ENCODE assay signal across 9 mouse cellular contexts in genomic region chr19:16372752-16373486, GRCm38 (mm10).
DNase-seq lines count a peak whose midpoint lies in the region; ATAC-seq and TF ChIP-seq lines count a peak whose summit lies in the region.
"Had no signal": no experiment of that assay in that cellular context is flagged by ENCODE, and none has a peak within 500 bp of the region (broad histone marks: within the 10 kb centered on the region; RNA-seq: fewer than 3 reads in every experiment).

No protein-coding gene starts in this region.

- H3K9ac ChIP-seq in forebrain, embryonic 13.5 days: peak overlapping the region; percentile 13; the same call in 1 of the 2 replicates
- H3K9ac ChIP-seq in limb, embryonic 15.5 days: no peak overlapping the region
- H3K9ac ChIP-seq: liver, embryonic 13.5 days had no signal

- no peaks in the 10 kb centered on the region for H3K9me3 ChIP-seq in forebrain, embryonic 13.5 days (replicated peaks)
- H3K9me3 ChIP-seq in limb, embryonic 15.5 days: no peaks in the 10 kb centered on the region
- H3K9me3 ChIP-seq: liver, embryonic 13.5 days had no signal

- peak; percentile 39 for ATAC-seq in forebrain, embryonic 13.5 days
- peak; percentile 67 for ATAC-seq in limb, embryonic 15.5 days (ENCODE audit: insufficient number of reproducible peaks, low FRiP score, low TSS enrichment, low read depth)

- no peak for TF ChIP-seq POLR2A in lung, adult 2 months (IDR thresholded peaks at IDR 0.05; ENCODE audit: borderline replicate concordance, extremely low read depth, low read depth, low read length)

- H3K27me3 ChIP-seq in forebrain, embryonic 13.5 days: no peaks in the 10 kb centered on the region
- no peaks in the 10 kb centered on the region for H3K27me3 ChIP-seq in limb, embryonic 15.5 days
- H3K27me3 ChIP-seq: liver, embryonic 13.5 days had no signal

- H3K4me2 ChIP-seq in forebrain, embryonic 13.5 days: no peak overlapping the region
- no peak overlapping the region for H3K4me2 ChIP-seq in limb, embryonic 15.5 days
- H3K4me2 ChIP-seq: liver, embryonic 13.5 days had no signal

- peaks cover 8% of the 10 kb centered on the region; the same call in 1 of the 2 replicates for H3K36me3 ChIP-seq in forebrain, embryonic 13.5 days (ENCODE audit: poor library complexity, severe bottlenecking)
- H3K36me3 ChIP-seq in limb, embryonic 15.5 days: no peaks in the 10 kb centered on the region
- H3K36me3 ChIP-seq: liver, embryonic 13.5 days had no signal

- no peak overlapping the region for H3K27ac ChIP-seq in forebrain, embryonic 13.5 days
- no peak overlapping the region for H3K27ac ChIP-seq in limb, embryonic 15.5 days
- H3K27ac ChIP-seq: liver, embryonic 13.5 days had no signal

- H3K4me1 ChIP-seq in lung, adult 2 months (ENCODE audit: control insufficient read depth, insufficient read depth, low read length): peaks cover 3% of the 10 kb centered on the region; the same call in 1 of the 2 replicates
- H3K4me1 ChIP-seq in forebrain, embryonic 13.5 days: peaks cover 39% of the 10 kb centered on the region
- peaks cover 21% of the 10 kb centered on the region; the same call in 1 of the 2 replicates for H3K4me1 ChIP-seq in limb, embryonic 15.5 days

- WGBS in lung, adult 2 months: 72% methylated on average over 9 of the region's 9 CpGs
- 62% methylated on average over 9 of the region's 9 CpGs for WGBS in forebrain, embryonic 13.5 days
- WGBS in limb, embryonic 15.5 days: 61% methylated on average over 9 of the region's 9 CpGs

- no peak overlapping the region for H3K4me3 ChIP-seq in lung, adult 2 months (replicated peaks; ENCODE audit: extremely low read depth, low read depth, low read length)
- no peak overlapping the region for H3K4me3 ChIP-seq in forebrain, embryonic 13.5 days
- H3K4me3 ChIP-seq in limb, embryonic 15.5 days: no peak overlapping the region
- H3K4me3 ChIP-seq: liver, embryonic 13.5 days had no signal

- peak; percentile 46 to 48 for DNase-seq in lung, adult 18-20 months
- DNase-seq in lung, adult 2 months: no peak
- DNase-seq in naive thymus-derived CD4-positive, alpha-beta T cell, adult 2 months (ENCODE audit: low read depth): peak; percentile 3
- no peak for DNase-seq in adrenal gland, postnatal 25 days
- no peak for DNase-seq in cerebellum, adult 9-10 months
- DNase-seq in adrenal gland, postnatal 36 days: no peak
- DNase-seq: liver, embryonic 13.5 days had no signal

- TF ChIP-seq CTCF in lung, adult 2 months (IDR thresholded peaks at IDR 0.05; ENCODE audit: insufficient read depth, low read length): no peak

Comparison
In these comparisons a context has a peak if more than half of its experiments do, and no peak if none do; other contexts are left out.
1. DNase-seq: peak in lung, adult 18-20 months (2 of 2) and naive thymus-derived CD4-positive, alpha-beta T cell, adult 2 months (single experiment); none in lung, adult 2 months (single experiment), adrenal gland, postnatal 25 days (single experiment), cerebellum, adult 9-10 months (single experiment) and adrenal gland, postnatal 36 days (0 of 2).